Mouse (Mus musculus) left cerebral cortex, adult 9 months (tissue): ENCODE measurements around the gene Paxbp1.
A peak's percentile ranks its signal among the peaks of the same experiment; 100 is the strongest.

Experiments
- DNase-seq, 2 experiments: peaks; one replicate each; pipeline ENCODE4 v3.0.0; 2022; ENCODE audit warnings: low spot score in 2 of 2

Paxbp1 gene

DNA sequence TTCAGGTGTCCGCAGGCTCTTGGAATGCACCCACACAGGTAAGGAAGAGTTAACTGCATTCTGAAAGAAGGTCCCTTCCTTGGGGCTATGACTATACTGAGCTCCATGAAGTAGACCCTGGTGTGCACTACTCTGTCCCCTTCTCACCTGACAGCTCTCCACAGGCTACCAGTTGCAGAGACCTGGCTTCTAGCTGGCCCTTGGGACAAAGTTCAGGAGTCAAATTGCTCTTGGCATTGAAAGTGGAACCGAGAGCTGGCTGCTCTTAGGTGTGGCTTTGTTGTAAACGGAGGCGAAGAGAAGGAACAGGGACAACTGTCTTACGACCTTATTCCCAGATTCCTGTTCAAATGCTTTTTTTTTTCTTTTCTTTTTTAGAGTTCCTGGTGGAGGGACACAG, 10.8 kb upstream of the Paxbp1 start:
- no peak for DNase-seq

GRCm38 (mm10) chr16:91053599-91053998, 9.3 kb upstream of the Paxbp1 start:
- DNase-seq, result no peak

- peak in 1 of 2 experiments; percentile 43 for DNase-seq
Measured at GRCm38 (mm10) chr16:91045511-91045910, 1.2 kb upstream of the Paxbp1 start.

DNA sequence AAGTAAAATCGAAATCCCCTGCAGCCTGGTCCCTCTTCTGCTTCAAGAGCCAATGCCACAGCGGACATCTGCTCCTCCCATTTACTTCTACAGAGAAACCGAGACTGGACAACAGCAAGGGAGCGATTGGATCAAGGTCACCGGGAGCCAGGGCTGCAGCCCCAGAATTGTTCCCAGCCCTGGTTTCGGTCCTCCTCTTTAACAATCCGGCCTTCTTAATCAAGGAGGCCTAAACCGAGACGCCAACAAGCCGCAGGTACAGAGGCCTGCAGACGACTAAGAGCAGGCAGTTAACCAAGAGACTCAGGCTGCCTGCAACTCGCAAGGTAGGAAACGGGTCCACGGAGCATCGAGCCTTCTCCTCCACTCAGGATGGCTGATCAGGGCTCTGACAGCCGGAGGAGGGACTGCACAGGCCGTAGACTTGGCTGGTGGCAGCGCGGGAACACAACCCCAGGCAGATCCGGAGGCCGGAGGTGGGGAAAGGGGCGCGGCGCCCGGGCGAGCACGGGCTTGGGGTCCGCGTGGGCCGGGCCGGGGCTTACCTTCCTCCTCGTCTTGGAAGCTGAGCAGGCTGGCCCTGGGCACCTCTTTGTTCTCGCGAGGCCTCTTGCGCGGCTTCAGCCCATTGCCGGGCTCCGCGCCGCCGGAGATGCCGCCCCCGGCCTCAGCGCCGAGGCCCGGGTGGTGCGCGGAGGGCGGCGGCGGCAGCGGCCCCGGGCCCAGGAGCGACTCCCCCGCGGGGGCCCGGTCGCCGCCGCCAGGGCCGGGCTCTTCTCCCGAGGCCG, 688 bp downstream of the Paxbp1 start:
- DNase-seq, result peak in 1 of 2 experiments; percentile 39

- no peak for DNase-seq
Measured at GRCm38 (mm10) chr16:91042640-91043039, 1.7 kb downstream of the Paxbp1 start.

DNA sequence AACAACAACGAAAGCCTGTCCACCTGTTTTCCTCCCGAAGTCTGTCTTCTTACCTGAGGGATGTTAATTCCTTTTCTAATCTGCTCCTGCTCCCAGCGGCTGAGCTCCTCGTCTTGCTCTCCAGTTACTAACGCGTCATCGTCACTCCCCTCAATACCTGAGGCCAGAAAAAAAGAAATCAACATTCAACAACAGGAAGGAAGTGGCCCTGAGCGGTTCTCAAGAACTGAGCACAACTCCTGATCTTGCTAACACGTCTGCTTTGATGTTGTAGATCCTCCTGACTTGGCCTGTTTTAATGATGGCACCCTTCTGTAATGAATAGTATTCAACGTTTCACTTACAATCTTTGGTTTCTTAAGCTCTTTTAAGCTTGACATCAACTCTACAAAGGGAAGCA, 8.5 kb downstream of the Paxbp1 start:
- DNase-seq, result no peak

DNA sequence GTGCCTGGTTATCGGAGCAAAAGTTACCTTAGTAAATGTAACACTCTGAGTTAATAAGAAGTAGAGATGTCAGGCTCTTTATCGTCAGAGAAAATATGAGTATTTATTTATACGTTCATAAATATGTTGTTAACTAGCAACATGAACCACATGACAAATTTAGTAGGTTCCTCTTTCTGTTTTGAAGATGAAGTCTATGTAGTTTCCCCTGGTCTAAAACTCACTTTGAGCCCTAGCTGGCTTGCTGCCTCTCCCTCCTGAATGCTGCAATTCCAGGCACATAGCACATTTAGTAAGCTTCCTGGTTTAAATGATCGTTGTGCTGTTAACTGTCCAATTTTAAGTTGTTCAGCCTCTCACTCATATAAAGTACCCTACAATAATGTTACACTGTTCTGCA, 13.6 kb downstream of the Paxbp1 start:
- no peak for DNase-seq

GRCm38 (mm10) chr16:91029901-91030300, 14.4 kb downstream of the Paxbp1 start:
- DNase-seq, result no peak

- DNase-seq, result no peak
Measured at GRCm38 (mm10) chr16:91029161-91029743, 15.1 kb downstream of the Paxbp1 start.

GRCm38 (mm10) chr16:91026290-91026689, 18.1 kb downstream of the Paxbp1 start:
- no peak for DNase-seq

GRCm38 (mm10) chr16:91023384-91023783, 21.0 kb downstream of the Paxbp1 start:
- DNase-seq, result no peak

DNA sequence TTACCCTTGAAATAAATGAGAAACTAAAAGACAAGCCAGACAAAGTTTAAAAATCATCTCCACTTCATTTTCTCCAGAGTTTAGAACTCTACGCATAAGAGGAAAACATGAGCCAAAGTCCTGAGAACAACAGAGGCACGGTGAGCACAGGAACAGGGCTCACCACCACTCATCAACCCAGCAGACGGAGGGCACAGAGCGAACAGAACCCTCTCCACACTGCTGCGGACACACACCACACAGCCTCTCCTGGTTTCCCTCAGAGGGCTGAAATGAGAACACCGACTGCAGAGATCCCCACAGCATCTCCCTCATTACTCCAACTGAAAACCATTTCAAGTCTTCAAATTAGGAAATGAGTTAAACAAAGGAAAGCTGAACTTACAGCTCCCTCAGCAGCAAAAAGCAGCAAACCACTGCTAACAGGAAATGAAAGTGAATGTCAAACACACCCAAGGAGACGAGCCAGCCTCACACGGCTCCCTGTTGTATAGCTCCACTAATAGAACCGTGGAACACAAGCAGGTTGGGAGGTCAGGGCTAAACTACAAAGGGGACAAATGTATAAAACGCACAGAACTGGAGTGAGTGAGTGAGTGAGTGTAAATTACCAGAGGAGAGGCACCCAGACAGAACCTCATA, 23.4 kb downstream of the Paxbp1 start:
- no peak for DNase-seq

DNA sequence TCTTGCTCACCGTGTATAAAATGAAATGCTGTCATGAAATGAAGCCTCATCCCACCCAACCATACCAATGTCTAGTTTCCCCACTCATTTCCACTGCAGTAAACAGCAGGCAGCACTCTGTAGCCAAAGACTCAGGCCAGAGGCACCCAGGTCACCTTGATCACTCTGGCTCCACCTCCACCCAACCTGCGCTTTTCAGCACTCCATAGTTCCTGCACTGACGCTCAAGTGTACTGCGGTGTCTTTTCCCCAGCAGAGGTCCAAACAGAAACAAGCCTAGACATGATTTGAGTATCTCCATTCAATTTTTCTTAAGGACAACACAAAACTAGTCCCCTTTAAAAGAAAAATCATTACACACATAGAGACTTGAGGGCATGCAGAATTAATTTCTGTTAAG, 24.9 kb downstream of the Paxbp1 start:
- DNase-seq, result no peak

DNA sequence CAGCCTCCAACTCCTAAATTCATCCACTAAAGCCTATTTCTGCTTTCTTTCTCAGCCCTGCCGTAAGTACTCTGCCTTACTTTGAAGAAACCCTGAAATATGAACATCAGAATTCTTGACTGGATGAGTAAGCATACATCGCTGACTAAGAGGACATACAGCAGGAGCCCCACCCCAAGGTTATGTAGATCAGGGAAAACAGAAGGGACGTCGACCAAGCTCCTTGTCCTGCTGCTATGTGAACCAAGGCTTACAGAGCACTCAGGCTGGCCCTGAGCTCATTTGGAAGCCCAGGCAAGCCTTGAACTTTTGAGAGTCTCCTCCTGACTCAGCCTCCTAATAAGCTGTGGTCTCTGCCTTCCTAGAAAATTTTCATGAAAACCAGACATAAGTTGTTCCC, 28.6 kb downstream of the Paxbp1 start:
- DNase-seq, result no peak

DNA sequence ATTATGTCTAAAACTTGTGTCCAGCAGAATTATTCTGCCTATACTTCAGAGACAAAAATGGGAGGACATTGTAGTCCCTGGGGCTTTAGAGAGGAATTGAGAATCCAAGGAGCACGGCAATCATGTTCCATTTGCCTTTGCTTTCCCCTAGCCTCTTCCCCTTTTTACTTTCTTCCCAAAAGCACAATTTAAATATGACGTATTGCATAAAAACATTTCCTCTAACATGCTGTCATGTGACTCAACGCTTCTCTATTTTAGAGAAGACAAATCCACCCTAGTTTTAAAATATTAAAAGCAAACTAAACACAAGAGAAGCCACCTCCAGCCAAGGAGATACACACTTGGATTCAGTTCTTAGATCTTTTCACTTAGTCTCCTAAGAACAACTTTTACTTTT, 32.5 kb downstream of the Paxbp1 start:
- DNase-seq, result no peak

DNA sequence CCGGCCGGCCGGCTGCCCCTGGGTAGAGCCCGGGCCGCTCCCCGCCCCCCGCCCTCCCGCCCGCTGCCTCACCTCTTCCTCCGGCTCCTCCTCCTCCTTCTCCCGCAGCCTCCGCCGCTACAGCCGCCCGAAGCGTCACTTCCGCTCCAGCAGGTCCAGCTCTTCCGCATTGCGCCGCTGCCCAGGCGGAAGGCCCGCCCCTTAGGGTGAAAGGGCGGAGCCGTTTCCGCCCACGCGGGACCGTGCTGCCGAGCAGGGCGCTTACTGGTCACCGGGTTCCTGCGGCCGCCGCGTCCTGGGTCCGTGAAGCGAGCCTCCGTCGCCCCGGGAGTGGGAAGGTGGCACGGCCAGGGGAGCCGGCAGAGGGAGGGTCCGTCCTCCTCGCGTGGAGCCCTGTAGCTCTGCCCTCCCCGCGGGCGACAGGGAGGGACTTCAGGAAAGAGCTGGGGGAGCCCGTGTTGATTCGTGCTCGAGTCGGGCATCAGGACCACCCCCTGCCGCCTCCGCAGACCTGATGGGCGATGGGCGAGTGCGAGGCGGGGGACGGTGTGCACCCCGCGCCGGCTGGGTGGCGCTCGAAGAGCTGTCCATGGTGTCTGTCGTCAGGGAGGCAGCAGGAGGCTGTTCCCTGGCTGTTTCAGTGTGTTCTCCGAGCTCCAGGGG, 33.2 kb downstream of the Paxbp1 start, which contains the start of gene Synj1:
Gene Synj1, minus strand, starts transcription at position 288 of the 663 bp plus-strand sequence.
- peak; percentile 84 to 93 for DNase-seq

DNA sequence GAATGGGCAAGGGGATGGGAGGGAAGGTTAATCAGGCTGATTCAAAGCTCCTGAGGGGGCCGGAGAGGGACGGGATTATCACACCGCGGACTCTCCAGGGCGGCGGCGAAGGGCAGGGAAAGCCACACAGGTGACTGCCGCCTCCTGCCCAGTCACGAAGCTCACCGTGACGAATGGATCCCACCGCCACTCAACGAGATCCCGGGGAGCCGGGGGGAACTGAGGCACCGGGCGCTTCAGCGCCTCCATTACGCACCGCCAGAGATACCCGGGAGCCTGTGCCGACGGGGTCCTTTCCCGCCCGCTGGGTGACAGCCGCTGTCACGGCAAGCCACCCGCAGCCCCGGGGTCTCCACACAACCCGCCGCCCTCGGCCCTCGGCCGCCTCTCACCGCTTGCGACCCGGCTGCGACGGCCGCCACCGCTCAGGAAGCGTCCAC, 33.7 kb downstream of the Paxbp1 start:
- DNase-seq, result peak in 1 of 2 experiments; percentile 30

DNA sequence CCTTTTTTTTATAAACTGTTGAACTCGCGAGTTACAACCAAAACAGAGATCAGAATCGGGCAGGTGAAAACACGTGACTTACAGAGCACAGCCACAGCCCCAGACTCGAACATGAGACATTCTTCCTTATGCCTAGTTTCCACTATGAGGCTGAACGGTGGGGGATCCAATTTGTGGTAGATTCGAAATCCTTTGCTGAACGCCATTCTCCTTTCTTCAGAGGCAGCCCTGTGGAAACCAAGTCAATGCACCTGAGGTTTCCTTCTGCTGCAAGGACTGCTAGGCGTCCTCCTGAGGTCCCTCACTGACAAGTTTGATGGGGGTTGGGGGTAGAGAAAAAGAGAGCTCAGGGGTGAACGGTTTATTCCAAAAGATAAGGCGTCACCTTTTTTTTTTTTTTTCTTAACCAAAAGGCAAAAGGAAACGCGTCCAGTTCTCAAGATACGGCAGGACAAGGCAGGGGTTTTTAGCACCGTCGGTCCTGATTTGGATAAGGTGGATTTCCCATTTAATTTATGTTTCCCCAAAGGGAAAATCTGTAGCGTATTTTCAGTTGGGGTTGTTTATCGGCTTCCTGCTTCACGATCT, 34.3 kb downstream of the Paxbp1 start:
- DNase-seq, result peak in 1 of 2 experiments; percentile 17

DNA sequence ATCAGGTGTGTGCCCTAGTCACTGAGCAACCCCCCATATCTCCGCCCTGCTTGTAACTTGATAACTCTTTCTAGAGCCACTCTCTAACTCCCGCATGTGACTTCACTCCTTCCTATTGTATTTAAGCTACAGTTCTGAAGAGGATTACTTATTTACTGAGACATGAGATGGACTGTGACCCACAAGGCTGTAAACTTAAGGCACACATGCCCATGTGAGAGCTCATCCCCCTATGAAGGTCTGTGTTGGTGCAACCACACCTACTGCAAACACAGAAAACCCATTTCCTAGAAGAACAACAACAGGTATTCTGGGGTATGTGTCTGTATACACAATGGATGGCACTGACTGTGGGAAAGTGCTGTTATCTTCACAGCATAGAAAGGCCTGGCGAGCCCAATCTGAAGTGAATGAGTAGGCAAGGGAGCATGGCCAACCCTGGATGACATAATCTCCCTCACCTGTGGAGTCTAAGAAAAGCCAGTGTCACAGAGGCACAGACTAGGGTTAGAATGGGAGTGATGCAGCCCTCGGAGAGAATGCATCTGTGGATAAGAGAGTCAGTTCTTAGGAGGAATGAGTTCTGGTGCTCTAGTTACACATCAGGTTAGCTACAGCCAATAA, 39.3 kb downstream of the Paxbp1 start:
- no peak for DNase-seq

DNA sequence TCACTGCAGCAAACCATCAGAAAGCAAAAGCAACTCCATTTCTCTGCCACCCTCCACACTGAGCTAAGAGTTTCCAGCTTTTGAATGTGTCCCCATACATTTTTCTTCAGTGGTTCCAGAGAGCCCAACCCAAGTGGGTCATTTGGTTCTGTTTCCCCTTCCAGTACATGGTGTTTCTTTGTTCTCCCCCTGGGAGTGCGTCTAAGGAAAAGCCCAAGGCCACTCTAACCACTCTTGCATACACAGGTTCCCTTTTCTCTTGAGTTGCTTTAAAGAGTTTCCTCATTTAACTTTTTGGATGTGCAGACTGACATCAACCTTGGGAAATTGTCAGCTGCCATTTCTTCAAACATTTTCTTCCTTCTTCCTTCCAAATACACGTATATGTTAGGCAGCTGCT, 43.2 kb downstream of the Paxbp1 start:
- no peak for DNase-seq

DNA sequence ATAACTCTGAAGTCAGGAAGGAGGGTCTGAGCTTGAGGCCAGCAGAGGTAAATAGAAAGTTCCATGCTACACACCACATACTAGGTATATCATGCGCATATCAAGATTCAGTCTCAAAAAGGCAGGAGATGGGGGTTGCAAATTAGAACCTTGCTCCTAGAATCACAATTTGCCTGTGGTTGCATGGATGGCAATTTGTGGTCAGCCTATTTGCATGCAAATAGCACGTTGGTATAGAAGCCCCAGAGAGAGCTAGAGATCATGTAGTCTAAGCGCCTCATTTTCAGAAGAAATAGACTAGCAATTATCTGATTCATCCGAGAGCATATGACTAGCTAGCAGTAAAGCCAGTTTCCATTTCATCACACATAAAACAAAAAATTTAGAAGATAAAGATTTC, 44.5 kb downstream of the Paxbp1 start:
- DNase-seq, result no peak
